Mouse (Mus musculus) ES-E14 (cell line): ENCODE data around the gene Med13l.

Experiments
- CHD2 ChIP-seq: IDR thresholded peaks from 2 replicates; pipeline ENCODE4 v1.6.1; 2014; ENCODE audit warnings: mild to moderate bottlenecking, low read depth, low read length, inconsistent platforms
- HCFC1 ChIP-seq: IDR thresholded peaks from 2 replicates; pipeline ENCODE4 v1.6.1; 2012; ENCODE audit warnings: low read length, inconsistent platforms, borderline replicate concordance; ENCODE audit not compliant: insufficient read depth

- TF ChIP-seq HCFC1 (no peak), CHD2 (no peak)
These were observed 197.2 kb downstream of the Med13l start for GRCm38 (mm10) chr5:118757396-118758301.
